Mouse (Mus musculus) thymus, adult 18-20 months (tissue): ENCODE data around the gene Adgrb3.
"Not testable (repeated sequence)": the region's sequence is repeated elsewhere in the genome, so short reads cannot be mapped to it uniquely, and the experiment has no call there.

ENCODE experiments used
- DNase-seq, 2 experiments: peaks; one replicate each; pipeline ENCODE4 v3.0.0; 2022; ENCODE audit warnings: mixed read lengths in 2 of 2

Adgrb3 gene

DNA sequence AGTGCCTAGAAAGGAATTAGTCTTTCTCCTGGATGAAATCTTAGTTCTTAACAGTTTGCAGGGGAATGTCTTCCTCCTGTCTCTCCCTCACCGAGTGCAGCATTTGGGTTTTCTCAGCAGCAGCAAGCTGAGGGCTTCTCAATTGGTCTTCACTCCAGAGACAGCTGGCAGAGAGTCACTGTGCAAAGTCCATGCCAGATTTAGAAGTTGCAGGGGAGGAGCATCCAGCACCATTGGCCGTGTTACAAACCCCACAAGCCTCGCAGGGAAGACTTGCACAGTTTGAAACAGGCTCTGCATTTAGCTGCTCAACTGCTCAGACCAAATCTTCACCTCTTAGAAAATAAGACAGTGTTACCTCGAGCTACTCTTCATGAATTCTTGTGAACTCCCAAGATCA, 724.1 kb downstream of the Adgrb3 start:
- no peak for DNase-seq

DNA sequence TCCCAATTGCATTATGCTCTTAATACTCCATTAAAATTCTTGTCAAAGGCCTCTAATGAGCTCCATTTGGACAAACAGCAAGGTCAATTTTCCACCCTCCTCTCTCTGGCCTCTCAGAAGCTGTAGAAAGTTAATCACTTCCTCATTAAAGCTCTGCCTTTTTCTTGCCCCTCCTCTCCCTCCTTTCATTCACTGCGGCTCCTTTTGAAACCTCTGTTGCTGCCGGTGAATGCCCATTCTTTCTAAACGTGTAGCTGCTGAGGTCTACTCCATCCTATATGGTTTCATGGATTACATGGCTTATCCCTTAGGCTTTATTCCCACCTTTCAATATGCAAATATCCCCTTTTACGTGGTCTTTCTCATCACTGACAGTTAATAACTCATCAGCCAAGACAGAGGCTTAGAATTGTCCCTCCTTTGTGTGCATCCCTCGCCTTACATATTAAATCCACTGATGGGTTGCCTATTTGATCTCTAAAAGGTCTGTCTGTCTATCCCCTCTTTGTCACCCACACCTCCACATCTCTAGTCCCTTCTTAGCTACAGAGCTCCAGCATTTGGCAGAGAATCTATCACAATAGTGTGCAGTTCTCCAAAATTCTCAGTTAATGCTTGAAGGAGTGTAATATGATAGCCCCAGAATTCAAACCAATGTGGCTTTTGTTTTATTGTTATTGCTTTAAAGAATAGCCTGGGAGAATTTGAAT, 741.3 kb downstream of the Adgrb3 start:
- no peak for DNase-seq

DNA sequence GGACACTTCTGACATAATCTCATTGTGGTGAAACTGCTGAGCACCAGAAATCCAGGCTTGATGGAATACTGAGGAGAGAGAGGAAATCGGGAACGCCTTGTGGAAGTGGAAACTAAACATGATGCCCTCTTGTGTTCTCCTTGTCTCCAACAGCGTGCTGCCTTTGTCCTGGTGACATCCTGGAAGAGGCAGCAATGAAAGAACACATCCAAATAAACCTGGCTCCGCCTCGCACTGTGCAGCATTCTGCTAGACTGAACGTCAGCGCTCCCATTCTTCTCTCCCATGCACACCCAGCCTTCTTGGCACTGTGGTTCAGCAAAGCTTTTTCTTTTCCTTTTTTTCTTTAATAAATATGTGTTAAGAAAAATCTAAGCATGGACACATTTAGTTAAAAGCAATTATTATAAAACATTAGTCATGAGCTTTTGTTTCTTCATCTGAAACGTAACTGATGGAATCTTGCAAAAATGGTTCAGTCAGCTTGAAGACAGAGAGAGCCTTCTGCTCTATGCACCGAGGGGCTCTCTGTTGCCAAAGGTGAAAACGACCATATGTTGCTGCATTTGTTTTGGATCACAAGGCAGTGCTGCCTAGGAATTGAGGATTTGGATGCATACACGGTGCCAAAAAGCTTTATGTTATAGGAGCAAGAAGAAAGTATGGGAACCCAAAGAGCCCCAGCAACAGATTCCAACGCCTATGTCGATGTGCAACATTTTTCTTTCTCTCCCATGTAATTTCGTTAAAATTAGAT, 743.7 kb downstream of the Adgrb3 start:
- no peak for DNase-seq

DNA sequence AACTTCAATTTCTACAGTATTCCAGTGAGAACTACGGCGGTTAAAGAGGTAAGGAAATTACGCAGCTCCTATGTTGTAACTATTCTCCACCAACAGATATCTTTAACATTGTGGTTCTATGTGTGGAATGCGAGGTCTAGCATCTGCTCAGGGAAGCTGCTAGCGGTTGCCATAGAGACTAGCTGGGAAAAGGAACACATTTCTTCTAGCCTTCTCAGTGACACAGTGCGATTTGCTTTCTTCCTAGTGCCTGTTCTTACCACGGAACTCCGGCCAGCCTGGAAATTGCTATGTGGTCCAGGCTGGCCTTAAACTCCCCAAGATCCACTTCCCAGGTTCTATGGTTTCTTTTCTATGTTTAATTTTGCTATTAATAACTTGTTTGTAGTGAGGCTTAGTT, 747.1 kb downstream of the Adgrb3 start:
- no peak for DNase-seq

DNA sequence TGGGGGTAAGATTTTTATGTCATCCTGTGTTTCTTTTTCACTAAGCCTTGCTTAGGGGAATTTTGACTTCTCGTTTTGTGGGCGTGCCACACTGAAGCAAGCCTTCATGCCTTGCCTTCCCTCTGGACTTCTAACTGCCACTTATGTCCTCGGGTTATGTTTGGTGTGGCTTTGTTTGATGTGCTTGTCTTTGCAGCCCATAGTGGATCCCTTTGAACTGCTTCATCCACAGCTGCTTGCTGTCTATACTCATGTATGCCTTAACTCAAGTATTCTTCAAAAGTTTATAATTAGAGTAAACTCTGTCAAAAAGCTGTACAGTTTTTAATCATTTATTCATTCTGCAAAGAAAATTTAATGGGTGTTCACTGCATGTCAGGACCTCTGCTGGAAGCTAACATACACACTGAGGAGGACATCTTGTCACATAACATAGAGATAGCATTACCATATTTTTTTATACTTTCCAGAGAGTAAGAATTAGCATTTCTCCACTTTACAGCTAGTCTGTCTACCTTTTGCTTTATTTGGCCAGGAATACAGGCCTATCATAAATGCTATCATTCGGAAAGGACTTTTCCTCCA, 748.1 kb downstream of the Adgrb3 start:
- no peak for DNase-seq

DNA sequence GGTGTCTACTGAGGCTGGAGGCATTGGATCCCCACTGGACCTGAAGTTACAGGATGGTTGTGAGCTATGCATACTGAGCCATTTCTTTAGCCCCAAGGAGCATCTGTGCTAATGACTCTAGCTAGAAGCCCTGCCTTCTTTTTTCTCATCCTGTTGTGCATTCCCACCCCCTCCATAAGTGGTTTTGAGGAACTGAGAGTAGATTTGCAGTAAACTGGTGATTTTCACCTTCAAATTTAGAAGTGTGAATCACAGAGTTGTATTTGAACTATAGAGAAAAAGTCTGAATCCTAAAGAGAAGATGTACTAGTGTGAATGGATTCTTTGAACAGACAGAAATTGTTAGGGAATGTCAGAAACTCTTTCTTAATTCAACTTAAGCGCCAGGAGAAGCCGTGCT, 750.1 kb downstream of the Adgrb3 start:
- DNase-seq, result no peak

DNA sequence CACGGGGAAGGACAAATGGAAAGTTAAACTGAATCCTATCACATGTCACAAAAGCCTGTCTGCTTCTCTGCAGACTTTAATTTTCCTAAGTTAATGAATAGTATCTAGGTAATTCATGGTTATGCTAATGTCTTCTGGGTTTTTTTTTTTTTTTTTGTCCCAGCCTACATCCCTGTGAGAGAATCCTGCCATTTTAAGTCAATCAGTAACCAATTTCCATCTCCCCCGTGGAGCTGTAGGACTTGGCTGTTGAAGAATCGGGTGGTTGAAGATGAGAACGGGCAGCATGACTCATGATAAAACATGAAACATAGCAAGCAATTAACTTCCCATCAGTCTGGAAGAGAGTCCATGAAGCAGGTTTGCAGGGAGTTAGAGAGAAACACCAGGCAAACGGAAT, 753.6 kb downstream of the Adgrb3 start:
- DNase-seq, result no peak

DNA sequence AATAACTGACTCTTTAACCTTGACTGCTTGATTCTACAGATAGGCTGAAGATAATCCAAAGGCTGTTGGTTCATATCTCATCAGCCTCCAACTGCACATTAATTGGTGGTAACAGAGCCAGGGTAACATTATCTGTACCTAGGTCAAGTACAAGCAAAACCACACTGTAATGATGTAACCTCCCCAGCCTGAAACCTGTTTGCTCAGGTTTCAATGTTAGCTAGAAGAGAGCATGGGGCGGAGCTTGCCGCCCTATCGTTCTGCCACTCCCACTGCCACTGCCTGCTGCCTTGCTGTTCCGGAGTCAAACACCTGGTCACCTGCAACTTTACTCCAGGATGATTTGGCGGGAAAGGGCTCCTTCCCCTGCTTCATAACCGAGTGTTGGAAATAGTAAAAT, 765.5 kb downstream of the Adgrb3 start:
- DNase-seq, result no peak

DNA sequence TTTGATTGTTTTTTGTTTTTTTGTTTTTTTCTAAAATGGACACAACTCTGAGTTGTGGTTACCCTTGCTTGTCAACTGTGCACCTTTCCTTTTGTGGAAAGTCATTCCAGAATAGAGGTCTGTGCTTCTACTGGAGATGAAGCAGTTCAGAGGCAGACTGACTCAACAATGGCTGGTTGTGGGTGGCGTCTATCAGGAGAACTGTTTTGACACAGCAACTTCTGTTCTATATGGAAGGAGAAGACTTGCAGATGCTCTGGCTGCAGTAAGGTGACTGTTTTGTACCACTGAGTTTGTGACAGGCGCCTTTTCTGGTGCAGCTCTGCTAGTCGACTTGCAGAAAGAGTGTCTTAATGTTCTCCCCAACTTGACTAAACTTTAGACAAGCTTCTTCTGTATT, 768.6 kb downstream of the Adgrb3 start:
- no peak for DNase-seq

DNA sequence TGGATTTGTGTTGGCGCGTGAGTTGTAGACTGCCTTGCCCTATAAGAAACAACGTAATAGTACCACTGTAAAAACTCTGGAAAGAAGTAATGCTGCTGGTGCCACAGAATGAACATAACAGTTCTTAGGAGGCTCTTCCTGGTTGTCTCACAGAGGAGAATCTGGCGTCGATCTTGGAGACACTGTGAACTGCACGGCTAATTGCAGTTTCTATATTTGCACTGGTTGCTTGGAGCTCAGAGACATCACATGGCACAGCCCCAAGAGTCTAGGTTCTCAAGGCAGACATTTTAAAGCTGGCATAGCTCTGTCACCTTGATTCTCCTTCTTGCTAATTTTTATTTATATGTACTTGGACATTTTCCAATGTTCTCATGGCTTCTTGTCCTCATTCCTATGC, 769.3 kb downstream of the Adgrb3 start:
- DNase-seq, result no peak

DNA sequence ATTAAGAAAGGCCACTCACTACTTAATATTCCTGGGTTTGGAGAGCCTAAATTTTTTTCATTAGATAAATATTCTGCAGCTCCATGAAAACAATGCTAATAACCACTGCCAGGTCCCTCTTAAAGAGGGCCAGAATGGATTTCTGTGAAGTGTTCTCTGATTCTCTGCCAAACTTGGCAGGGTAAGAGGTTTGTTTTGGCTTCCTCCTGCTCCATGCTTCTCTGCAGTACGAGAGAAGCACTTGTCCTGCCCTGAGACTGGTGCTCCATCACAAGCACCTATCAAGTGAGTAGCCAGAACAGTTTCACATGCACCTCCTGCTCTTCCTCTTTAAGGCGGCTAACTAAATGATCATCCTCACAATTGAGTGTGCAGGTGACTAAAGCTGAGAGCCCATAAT, 771.9 kb downstream of the Adgrb3 start:
- no peak for DNase-seq

DNA sequence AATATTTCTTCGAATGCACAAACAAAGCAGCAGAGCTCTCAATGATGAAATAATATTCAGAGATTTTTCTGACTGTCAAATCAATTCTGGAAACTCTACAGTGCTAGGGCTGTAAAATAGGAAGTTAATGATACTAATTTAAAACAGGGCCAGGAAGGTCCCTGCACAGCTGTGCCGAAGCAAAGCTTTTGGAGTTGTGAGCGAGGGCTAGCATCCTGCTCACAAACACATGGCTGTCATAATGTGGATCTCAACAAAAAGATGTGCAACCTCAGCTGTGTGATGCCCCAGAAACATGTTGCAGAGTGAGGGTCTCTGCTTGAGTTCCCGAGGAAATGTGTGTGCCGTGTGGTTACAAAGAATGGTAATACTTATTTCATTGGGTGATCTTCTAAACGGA, 772.3 kb downstream of the Adgrb3 start:
- DNase-seq, result no peak

DNA sequence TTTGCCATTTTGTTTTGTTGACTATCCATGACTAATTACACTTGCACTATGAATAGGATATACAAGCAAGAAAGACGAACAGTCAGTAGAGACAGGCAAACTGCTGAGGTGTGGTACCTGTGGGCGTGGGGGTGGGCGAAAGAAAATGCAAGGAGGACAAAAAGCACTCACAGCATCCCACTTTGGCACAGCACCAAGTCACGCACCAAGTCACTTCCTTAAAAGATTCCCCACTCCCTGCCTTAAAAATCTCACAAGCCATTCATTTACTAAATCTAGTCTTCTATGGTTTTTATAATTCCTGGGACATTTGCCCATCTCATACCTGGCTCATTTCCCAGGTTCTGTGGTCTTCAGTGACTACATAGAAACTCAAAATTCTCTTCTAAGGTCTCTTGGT, 787.4 kb downstream of the Adgrb3 start:
- no peak for DNase-seq

DNA sequence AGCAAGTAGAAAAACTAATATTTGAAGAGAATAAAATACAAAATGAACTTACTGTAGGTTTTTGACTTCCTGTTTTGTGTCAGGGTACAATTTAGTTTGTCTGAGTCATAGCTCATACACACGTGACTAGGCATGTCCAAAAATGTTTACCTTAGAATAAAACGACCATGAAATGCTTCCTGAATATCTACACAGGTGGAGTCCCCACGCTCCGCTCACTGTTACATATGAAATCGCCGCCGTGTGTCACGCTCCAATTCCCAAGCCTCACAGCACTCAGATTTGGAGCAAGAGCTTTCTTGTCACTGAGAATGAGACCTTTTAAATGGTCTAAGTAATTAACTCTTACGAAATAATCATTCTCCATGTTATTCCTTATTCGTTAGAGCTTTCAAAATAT, 795.3 kb downstream of the Adgrb3 start:
- no peak for DNase-seq

DNA sequence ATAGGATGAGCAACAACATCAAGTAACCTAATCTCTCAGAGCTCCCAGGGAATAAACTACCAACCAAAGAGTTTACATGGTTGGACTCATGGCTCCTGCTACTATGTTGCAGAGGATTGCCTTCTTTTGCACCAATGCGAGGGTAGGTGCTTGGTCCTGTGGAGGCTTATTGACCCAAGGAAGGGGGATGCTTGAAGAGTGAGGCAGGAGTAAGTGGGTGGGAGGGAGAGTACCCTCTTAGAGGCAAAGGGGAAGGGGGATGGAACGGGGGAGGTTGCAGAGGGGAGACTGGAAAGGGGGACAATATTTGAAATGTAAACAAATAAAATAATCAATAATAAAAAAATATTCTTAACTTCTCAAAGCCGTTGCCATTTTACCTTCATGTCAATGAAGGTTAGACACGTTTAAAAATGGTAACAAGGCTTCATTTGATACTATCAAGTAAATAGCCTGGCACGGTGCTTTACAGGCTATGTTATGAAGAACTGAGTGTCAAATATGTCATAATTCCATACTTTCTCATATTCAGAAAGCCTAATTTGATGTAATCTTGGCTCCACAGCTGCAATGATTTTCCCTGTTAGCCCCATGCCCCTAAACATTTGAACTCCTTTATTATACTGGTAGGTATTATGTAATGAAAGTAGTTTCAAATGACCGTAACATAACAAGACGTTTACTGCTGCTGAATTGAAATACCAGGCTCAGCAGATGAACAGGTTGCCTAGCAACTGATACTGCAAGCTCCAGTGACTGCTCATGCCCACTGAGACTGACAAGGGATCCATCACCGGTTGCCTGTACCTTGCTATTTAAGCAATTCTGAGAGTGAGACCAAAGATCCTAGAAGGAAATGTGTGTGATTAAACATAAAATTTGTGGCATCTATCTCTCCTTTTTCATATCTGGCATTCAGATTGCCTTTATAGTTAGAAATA, 796.1 kb downstream of the Adgrb3 start:
- DNase-seq, result no peak

DNA sequence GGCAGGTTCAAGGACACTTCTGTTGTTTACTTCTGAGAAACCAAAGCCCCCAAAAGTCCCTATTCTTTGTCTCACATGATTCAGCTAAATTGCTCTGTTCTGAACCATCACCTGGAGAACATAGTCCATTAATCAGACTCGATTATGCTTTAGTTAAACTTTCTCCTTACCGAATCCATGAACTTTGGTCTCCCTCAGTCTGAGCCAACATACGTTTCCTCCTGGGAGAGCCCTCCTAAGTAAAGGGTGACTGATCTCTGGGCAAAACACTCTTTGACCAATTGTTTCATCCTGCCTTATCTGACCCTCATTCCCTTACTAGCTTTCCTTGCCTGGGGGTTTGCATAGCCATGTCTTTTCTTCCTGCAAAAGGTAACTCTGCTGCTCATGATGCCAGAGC, 806.4 kb downstream of the Adgrb3 start:
- no peak for DNase-seq

DNA sequence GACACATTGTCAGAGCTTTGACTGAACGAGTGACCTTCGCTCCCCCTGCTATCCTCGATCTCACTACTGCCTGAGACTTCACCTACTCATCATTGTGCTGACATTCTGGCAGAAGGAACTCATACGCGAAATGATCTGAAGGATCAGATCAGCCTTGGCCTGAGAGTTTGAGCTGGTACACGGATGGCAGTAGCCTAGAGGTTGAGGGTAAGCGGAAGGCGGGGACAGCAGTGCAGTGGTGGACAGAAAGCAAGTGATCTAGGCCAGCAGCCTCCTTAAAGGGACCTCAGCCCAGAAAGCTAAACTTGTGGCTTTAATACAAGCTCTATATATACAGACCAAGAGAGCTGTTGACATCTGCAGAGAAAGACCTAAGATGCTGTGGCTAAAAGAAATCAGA, 811.7 kb downstream of the Adgrb3 start:
- DNase-seq, result not testable (repeated sequence)
